Mouse (Mus musculus) midbrain, embryonic 13.5 days (tissue): ENCODE results near the gene Crybg1. TPM values are rescaled to one million over a fixed set of nuclear protein-coding genes. Genes with fewer than 3 reads are reported as not detected.

Experiments used
- ATAC-seq: fragments of 200-750 bp; cut with Nextera tagmentation; 2 replicates; pipeline ENCODE4 v1.8.0; 2017; ENCODE audit warnings: mild to moderate bottlenecking, moderate TSS enrichment, moderate library complexity
- H3K27ac ChIP-seq: fragments of 300-500 bp; sonication (generic); 2 replicates; pipeline ENCODE4 v1.5.1; 2015; ENCODE audit warnings: inconsistent platforms, mild to moderate bottlenecking, moderate library complexity
- H3K27me3 ChIP-seq: fragments of 300-500 bp; sonication (generic); 2 replicates; pipeline ENCODE4 v1.6.1; 2015; ENCODE audit warnings: mild to moderate bottlenecking, inconsistent platforms
- H3K36me3 ChIP-seq: fragments of 300-500 bp; sonication (generic); 2 replicates; pipeline ENCODE4 v1.6.1; 2015; ENCODE audit warnings: mild to moderate bottlenecking, inconsistent platforms
- H3K4me1 ChIP-seq: fragments of 300-500 bp; sonication (generic); replicated peaks from 2 replicates; pipeline ENCODE4 v1.6.1; 2015; ENCODE audit warnings: inconsistent platforms
- H3K4me2 ChIP-seq: fragments of 300-500 bp; sonication (generic); replicated peaks from 2 replicates; pipeline ENCODE4 v1.6.1; 2015; ENCODE audit warnings: moderate library complexity, mild to moderate bottlenecking, inconsistent platforms
- H3K4me3 ChIP-seq: fragments of 300-500 bp; sonication (generic); replicated peaks from 2 replicates; pipeline ENCODE4 v1.5.1; 2015; ENCODE audit warnings: mild to moderate bottlenecking, inconsistent platforms
- H3K9ac ChIP-seq: fragments of 300-500 bp; sonication (generic); replicated peaks from 2 replicates; pipeline ENCODE4 v1.6.1; 2015; ENCODE audit warnings: mild to moderate bottlenecking, inconsistent platforms
- H3K9me3 ChIP-seq: fragments of 300-500 bp; sonication (generic); 2 replicates; pipeline ENCODE4 v1.6.1; 2016; ENCODE audit warnings: mild to moderate bottlenecking, inconsistent platforms
- whole genome bisulfite sequencing: fragments of 180-500 bp; shearing (Covaris S2); methylation state at CpG from one replicate; pipeline ENCODE4 v1.1.7; 2015; 5-methylcytosine and 5-hydroxymethylcytosine counted together
- polyA plus RNA-seq: library from polyadenylated mRNA; unstranded; fragments of >200 nt; fragmentation: Nextera tagmentation; extraction: Ambion mirVana; gene quantifications from 2 replicates; pipeline ENCODE4 v1.2.1, GENCODE M21; 2015

Gene Crybg1
- polyA plus RNA-seq, 1 experiment from 2014 or later: 0.34 TPM

DNA sequence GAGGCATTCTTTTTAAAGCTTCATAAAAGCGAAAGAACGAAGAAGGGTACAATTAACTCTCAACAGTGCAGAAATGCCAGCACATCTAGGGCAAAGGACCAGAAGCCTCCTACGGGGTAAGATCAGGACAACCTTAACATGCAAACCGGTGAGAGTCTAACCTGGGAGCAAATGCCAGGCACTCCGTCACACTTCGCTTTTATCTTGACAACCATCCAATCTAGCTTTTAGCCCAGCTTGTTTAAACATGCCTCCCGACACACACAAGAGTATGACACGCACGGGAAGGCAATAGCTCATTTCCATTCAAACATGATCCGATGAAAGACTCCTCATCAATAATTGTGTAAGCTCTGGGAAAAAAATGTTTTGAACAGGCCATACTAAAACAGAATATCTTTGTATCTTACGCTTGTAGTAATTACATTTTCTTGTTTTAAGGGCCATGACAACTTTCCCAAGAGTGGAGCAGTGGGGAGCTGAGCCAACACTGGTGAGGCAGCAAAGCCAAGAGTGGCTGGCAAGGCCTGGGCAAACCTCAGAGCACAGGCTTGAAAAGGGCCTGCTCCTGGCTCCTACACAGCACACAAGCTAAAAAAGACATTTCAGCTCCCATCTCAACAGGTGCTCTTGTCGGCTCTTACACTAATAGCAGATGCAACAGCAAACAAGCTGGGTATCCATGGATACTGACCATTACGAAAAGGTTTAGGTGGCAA lies 10.4 kb downstream of the Crybg1 start:
- Histone ChIP-seq H3K27ac (no peak overlapping the region), H3K9ac (no peak overlapping the region), H3K36me3 (no peaks in the 10 kb centered on the region), H3K4me3 (no peak overlapping the region), H3K4me1 (peaks cover 10% of the 10 kb centered on the region), H3K27me3 (no peaks in the 10 kb centered on the region), H3K4me2 (no peak overlapping the region), H3K9me3 (no peaks in the 10 kb centered on the region)
- no peak for ATAC-seq
- 81% methylated on average over 13 of the region's 13 CpGs for WGBS

DNA sequence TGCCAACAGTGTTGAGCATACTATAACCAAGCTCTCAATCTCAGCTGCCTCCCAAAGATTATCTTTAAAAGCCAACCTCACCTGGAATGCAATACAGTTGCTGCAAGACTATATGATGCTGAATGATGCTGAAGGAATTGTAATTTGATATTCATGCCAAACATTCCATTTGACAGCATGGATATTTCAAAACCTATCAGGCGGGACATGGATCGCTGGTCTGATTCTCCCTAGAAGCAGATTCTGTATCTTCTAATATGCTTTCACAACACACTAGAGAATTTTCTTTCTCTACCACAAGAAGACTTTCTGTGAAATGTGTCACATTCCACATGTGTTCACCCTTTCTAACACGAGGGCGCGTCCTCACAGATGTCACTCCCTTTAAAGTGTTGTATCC lies 22.6 kb downstream of the Crybg1 start:
- Histone ChIP-seq H3K27me3 (no peaks in the 10 kb centered on the region), H3K9me3 (no peaks in the 10 kb centered on the region), H3K4me2 (no peak overlapping the region), H3K4me3 (no peak overlapping the region), H3K4me1 (peaks cover 4% of the 10 kb centered on the region; the same call in 1 of the 2 replicates), H3K27ac (no peak overlapping the region), H3K9ac (no peak overlapping the region), H3K36me3 (no peaks in the 10 kb centered on the region)
- ATAC-seq: no peak
- WGBS: 90% methylated on average over 5 of the region's 5 CpGs

DNA sequence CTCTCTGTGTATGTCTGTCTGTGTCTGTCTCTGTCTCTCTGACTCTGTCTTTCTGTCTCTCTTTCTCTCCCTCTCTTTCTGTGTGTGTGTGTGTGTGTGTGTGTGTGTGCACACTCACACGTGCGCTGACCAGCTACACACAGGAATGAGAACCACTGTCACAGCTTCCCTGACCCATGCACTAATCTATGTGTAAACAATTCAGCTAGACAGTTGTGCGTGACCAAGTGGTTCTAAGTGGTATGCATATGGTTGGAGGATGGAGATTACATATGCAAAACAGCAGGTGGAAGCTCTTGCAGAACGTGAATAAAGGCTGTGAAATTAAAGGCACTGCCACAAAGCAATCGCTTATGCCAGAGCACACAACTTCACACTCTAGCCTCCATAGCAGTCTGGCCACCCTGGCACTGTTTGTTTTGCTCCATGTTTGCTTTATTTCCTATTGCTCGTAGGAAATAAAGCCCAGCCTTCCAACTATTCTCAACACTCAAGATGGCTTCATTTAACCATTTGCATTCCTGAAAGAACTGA lies 24.2 kb downstream of the Crybg1 start:
- Histone ChIP-seq H3K9ac (no peak overlapping the region), H3K4me2 (no peak overlapping the region), H3K36me3 (no peaks in the 10 kb centered on the region), H3K9me3 (no peaks in the 10 kb centered on the region), H3K27me3 (no peaks in the 10 kb centered on the region), H3K4me1 (peaks cover 4% of the 10 kb centered on the region; the same call in 1 of the 2 replicates), H3K4me3 (no peak overlapping the region), H3K27ac (no peak overlapping the region)
- WGBS: 30% methylated on average over 6 of the region's 6 CpGs
- peak; percentile 71 for ATAC-seq

DNA sequence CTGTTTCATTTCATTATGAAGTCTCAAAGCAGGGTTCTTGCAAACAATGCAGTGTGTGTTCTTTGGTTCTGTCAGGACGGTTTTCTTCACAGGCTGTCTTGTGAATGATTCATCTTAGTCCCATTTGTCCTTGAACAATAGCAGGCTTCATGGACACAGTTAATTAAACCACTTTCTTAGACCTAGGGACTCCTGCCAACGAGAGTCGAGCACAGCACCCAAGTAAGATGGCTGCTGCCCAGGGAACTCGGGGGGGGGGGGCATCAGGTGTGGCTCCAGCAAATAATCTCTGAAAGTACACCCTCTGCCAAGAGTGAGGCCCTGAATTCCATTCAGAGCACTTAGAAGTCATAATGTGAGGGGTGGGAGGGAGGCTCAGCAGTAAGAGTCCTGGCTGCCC lies 30.0 kb downstream of the Crybg1 start:
- Histone ChIP-seq H3K36me3 (no peaks in the 10 kb centered on the region), H3K4me3 (no peak overlapping the region), H3K4me1 (no peaks in the 10 kb centered on the region), H3K27ac (no peak overlapping the region), H3K27me3 (no peaks in the 10 kb centered on the region), H3K4me2 (no peak overlapping the region), H3K9me3 (no peaks in the 10 kb centered on the region), H3K9ac (no peak overlapping the region)
- WGBS: 24% methylated on average over 4 of the region's 4 CpGs
- 0 out of 2 replicates have a peak, but pooled peaks have one; percentile 17 for ATAC-seq

DNA sequence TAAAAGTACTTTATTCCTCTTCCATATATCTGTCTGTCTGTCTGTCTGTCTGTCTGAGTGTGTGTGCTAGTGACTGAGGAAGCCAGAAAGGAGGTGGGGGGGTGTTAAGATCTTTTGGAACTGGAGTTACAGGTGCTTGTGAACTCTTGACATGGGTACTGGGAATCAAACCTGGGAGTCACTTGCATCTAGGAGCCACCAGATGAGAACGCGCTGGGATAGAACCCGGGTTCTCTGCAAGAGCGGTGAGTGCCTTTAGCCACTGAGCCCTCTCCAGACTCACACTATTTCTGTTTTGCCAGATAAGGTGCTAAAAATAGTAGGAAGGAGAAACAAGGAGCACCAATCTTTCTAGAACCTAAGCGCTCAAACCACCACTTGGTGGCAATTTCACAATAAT lies 31.9 kb downstream of the Crybg1 start:
- Histone ChIP-seq H3K36me3 (no peaks in the 10 kb centered on the region), H3K27ac (no peak overlapping the region), H3K4me1 (no peaks in the 10 kb centered on the region), H3K27me3 (no peaks in the 10 kb centered on the region), H3K9me3 (no peaks in the 10 kb centered on the region), H3K9ac (no peak overlapping the region), H3K4me2 (no peak overlapping the region), H3K4me3 (no peak overlapping the region)
- WGBS: 89% methylated on average over 5 of the region's 5 CpGs
- ATAC-seq: no peak

DNA sequence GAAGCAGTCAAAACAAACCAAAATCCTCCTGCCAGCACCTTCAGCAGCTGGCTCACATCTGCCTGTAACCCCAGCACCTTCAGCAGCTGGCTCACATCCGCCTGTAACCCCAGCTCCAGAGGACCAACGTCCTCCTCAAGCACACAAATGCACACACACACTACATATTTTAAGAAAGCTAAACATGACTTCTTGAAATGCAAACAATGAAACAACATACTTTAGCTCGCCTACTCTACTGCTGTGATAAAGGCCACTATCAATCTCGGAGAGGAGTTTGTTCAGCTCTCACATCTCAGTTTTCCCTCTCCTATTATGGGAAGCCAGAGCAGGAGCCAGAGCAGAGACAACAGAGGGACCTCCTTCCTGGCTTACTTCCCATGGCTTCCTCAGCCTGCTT lies 34.0 kb downstream of the Crybg1 start:
- no peaks in the 10 kb centered on the region for H3K27me3 ChIP-seq
- no peak for ATAC-seq
- no peaks in the 10 kb centered on the region for H3K36me3 ChIP-seq
- no peak overlapping the region for H3K4me3 ChIP-seq
- no peak overlapping the region for H3K4me2 ChIP-seq
- no peaks in the 10 kb centered on the region for H3K4me1 ChIP-seq
- WGBS: 76% methylated on average over 4 of the region's 4 CpGs
- no peak overlapping the region for H3K27ac ChIP-seq
- H3K9me3 ChIP-seq: no peaks in the 10 kb centered on the region
- H3K9ac ChIP-seq: no peak overlapping the region

DNA sequence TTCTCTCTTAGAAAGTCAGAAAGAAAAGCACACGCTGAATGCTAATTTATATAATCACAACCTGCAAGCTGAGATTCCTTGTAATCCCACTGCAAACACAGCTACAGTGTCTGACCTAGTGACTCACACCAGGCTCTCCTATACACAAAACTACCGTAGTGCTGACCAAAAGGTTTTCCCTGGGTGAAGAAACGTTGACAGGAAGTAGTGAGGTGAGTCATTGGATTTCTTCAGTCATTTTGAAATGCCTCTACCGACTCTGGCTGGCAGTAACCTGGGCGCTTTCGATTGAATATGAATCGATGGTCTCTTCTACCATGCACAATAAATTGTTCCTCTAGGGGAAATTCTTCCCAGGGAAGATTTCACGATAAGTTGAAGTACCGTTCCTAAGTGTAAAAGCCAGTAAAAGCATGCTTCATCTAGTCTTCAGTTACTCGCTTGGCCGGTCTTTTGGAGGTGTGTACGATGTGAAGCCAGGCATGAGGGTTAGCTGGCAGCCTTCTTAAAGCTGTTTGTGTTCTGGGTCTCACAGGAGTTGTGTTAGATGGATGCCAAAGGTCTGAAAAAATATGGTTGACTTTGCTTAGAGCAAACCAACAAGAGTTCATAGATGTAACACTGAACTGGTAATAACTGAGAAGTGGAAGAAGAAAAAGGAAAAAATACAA lies 36.5 kb downstream of the Crybg1 start:
- WGBS: 84% methylated on average over 12 of the region's 12 CpGs
- H3K36me3 ChIP-seq: no peaks in the 10 kb centered on the region

DNA sequence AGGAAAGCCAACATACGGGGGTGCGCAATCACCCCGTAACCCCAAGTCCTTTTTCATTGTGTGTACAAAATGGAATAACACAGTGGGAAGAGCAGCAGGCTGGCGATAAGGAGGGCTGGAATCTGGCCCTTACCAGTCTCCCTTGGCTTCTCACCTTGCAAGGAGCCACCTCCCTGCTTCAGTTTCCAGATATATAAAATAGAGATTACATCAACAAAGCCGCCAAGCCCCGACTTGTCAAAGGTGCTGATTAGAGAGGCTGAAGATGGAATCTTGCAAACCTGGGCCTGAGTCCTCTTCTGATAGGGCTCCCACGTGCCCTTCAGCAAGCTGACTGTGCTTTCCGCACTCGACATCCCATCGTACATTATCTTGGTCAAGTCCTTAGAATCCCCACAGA lies 37.5 kb downstream of the Crybg1 start:
- no peak for ATAC-seq

More for the DNA sequence above, 36.5 kb downstream of the Crybg1 start:
- Histone ChIP-seq H3K4me3 (no peak overlapping the region), H3K27ac (no peak overlapping the region), H3K9me3 (no peaks in the 10 kb centered on the region), H3K4me1 (no peaks in the 10 kb centered on the region), H3K27me3 (no peaks in the 10 kb centered on the region), H3K9ac (no peak overlapping the region), H3K4me2 (no peak overlapping the region)
- ATAC-seq: no peak

DNA sequence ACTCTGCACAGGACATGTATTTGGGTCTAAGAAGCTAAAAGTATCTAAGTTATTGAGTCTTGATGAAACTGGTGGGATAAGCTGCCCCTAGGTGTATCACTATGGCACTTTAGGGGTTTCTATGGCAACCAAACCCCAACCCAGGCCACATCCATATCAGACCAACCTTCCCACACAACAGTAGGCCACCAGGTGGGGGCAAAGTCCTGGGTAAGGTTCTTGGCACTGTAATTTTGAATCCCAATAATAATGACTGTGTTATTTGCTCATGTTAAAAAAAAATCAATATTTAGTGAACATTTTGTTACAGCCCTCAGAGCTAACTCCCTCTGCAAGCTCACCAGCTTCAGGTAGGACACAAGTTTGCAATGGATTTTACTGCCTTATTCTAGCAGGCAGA lies 38.2 kb downstream of the Crybg1 start:
- H3K4me1 ChIP-seq: no peaks in the 10 kb centered on the region
- H3K4me3 ChIP-seq: no peak overlapping the region
- no peak overlapping the region for H3K4me2 ChIP-seq
- H3K9ac ChIP-seq: no peak overlapping the region
- H3K27ac ChIP-seq: no peak overlapping the region
- no peaks in the 10 kb centered on the region for H3K27me3 ChIP-seq
- no peaks in the 10 kb centered on the region for H3K36me3 ChIP-seq
- H3K9me3 ChIP-seq: no peaks in the 10 kb centered on the region
- ATAC-seq: no peak

More for the DNA sequence above, 37.5 kb downstream of the Crybg1 start:
- Histone ChIP-seq H3K9ac (no peak overlapping the region), H3K4me3 (no peak overlapping the region), H3K4me1 (no peaks in the 10 kb centered on the region), H3K36me3 (no peaks in the 10 kb centered on the region), H3K4me2 (no peak overlapping the region), H3K27me3 (no peaks in the 10 kb centered on the region), H3K27ac (no peak overlapping the region), H3K9me3 (no peaks in the 10 kb centered on the region)
- WGBS: 90% methylated on average over 10 of the region's 10 CpGs

DNA sequence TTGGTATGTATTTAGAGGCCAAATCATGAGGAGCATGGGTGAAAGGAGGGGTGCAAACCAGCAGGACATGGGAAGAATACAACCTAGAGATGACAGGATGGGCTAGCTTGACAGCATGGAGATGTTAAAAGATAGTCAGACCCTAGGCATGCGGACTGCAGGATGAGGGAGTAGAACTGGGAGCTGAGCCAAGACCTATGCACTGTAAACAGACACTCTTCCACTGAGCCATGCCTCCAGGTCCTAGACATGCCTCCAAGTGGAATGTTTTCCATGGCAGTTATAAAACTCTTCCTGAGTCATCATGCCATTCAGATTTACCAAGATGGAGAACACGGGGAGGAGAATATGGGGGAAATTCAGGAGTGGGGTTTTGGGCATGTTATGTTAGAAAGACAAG lies 53.9 kb downstream of the Crybg1 start:
- Histone ChIP-seq H3K4me2 (no peak overlapping the region), H3K4me1 (no peaks in the 10 kb centered on the region), H3K27ac (no peak overlapping the region), H3K9me3 (peaks cover 17% of the 10 kb centered on the region), H3K4me3 (no peak overlapping the region), H3K27me3 (no peaks in the 10 kb centered on the region), H3K36me3 (no peaks in the 10 kb centered on the region), H3K9ac (no peak overlapping the region)
- WGBS: 91% methylated on average over 2 of the region's 2 CpGs
- no peak for ATAC-seq

DNA sequence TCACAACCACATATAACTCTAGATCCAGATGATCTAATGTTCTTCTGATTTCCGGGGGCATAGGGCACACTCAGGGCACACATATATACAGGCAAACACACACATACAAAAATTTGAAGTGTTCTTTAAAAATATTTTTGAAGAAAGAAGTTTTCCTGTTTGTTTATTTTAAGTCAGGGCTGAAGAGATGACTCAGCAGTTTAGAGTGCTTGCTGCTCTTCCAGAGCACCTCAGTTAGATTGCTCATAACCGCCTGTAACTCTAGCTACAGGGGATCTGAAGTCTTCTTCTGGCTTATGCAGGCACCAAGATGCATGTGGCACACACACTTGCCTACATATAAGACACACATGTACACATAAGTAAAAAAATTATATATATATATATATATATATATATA lies 56.9 kb downstream of the Crybg1 start:
- ATAC-seq: no peak
- Histone ChIP-seq H3K4me3 (no peak overlapping the region), H3K27me3 (no peaks in the 10 kb centered on the region), H3K9me3 (peaks cover 17% of the 10 kb centered on the region), H3K36me3 (no peaks in the 10 kb centered on the region), H3K4me2 (no peak overlapping the region), H3K9ac (no peak overlapping the region), H3K27ac (no peak overlapping the region), H3K4me1 (no peaks in the 10 kb centered on the region)
- 96% methylated on average over 2 of the region's 2 CpGs for WGBS

DNA sequence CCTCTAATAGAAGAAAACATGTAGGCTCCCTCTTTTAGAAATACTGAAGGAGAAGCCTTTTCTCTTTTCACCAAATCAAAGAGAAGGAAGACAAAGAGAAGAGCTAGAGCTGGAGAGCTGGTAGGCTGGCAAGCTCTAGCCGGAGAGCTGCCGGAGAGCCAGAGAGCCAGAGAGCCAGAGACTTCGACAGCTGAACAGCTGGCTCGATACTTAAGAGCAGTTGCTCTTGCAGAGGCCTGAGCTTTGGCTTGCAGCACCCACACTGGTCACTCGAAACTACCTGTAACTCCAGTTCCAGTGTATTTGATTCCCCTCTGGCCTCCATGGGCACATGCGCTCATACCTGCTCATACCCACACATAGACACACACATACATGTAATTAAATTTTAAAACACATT lies 68.3 kb downstream of the Crybg1 start:
- H3K27me3 ChIP-seq: no peaks in the 10 kb centered on the region
- H3K4me2 ChIP-seq: no peak overlapping the region
- no peaks in the 10 kb centered on the region for H3K36me3 ChIP-seq
- H3K4me3 ChIP-seq: no peak overlapping the region
- no peaks in the 10 kb centered on the region for H3K9me3 ChIP-seq
- H3K9ac ChIP-seq: no peak overlapping the region
- H3K4me1 ChIP-seq: no peaks in the 10 kb centered on the region
- ATAC-seq: no peak
- 72% methylated on average over 6 of the region's 6 CpGs for WGBS
- no peak overlapping the region for H3K27ac ChIP-seq
